Mouse (Mus musculus) bone marrow macrophage, adult 2 months (primary cell): ENCODE results near the gene Slc7a4. TPM values are rescaled to one million over a fixed set of nuclear protein-coding genes. Genes with fewer than 3 reads are reported as not detected.

ENCODE experiments used
- H3K27ac ChIP-seq: 2 replicates; pipeline ENCODE4 v1.5.1; 2012; ENCODE audit warnings: low read depth, low read length; ENCODE audit not compliant: insufficient read depth
- H3K4me1 ChIP-seq: 2 replicates; pipeline ENCODE4 v1.6.1; 2012; ENCODE audit warnings: low read length; ENCODE audit not compliant: control insufficient read depth, insufficient read depth
- H3K4me3 ChIP-seq: 2 replicates; pipeline ENCODE4 v1.5.1; 2012; ENCODE audit warnings: mild to moderate bottlenecking, low read length, moderate library complexity; ENCODE audit not compliant: insufficient read depth
- CTCF ChIP-seq: IDR thresholded peaks from 2 replicates; pipeline ENCODE4 v1.5.1; 2012; ENCODE audit warnings: low read depth, mild to moderate bottlenecking, low read length, moderate library complexity
- POLR2A ChIP-seq: IDR thresholded peaks from 2 replicates; pipeline ENCODE4 v1.6.1; 2012; ENCODE audit warnings: mild to moderate bottlenecking, low read depth, low read length, borderline replicate concordance
- polyA plus RNA-seq: library from polyadenylated mRNA; stranded (reverse); fragments of >200 nt; gene quantifications from 2 replicates; pipeline ENCODE4 v1.2.4, GENCODE M21; 2012; ENCODE audit not compliant: missing spikeins, insufficient read depth, insufficient read length

Gene Slc7a4
- polyA plus RNA-seq, 1 experiment = 2.2 TPM

- H3K27ac ChIP-seq = no peak overlapping the region
- no peak for TF ChIP-seq CTCF
- TF ChIP-seq POLR2A = no peak
- peaks cover 24% of the 10 kb centered on the region for H3K4me1 ChIP-seq
- peak overlapping the region; percentile 31 for H3K4me3 ChIP-seq
These were observed 28.9 kb downstream of the Slc7a4 start for GRCm38 (mm10) chr16:17553910-17554685.

DNA sequence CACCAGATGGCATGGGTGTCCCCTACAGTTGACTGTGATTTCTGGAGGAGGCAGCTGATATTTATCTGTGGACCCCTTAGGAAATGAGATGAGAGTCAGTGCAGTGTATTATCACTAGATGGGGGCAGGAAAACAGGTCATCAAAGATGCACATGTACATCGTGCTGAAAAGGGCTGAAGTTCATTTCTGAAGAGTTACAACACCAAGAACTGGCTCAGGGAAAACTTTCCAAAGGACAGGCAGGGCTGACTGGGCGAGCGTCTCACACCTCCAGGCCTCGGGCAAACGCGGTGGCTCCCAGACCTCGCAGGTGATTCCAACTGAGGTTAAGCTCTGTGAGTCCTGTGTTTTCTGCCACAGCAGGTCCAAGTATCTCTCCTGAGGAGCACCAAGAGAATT, 30.2 kb downstream of the Slc7a4 start:
- TF ChIP-seq CTCF (no peak), POLR2A (no peak)
- H3K4me3 ChIP-seq = no peak overlapping the region
- peaks cover 13% of the 10 kb centered on the region for H3K4me1 ChIP-seq
- H3K27ac ChIP-seq = no peak overlapping the region

GRCm38 (mm10) chr16:17542632-17543031, 40.4 kb downstream of the Slc7a4 start:
- no peak overlapping the region for H3K4me3 ChIP-seq
- TF ChIP-seq POLR2A (no peak), CTCF (no peak)
- peaks cover 6% of the 10 kb centered on the region for H3K4me1 ChIP-seq
- H3K27ac ChIP-seq = no peak overlapping the region

- Histone ChIP-seq H3K27ac (no peak overlapping the region), H3K4me3 (no peak overlapping the region), H3K4me1 (peaks cover 4% of the 10 kb centered on the region; the same call in 1 of the 2 replicates)
- TF ChIP-seq CTCF = no peak
- TF ChIP-seq POLR2A = no peak
These were observed 46.4 kb downstream of the Slc7a4 start for GRCm38 (mm10) chr16:17536584-17536983.

DNA sequence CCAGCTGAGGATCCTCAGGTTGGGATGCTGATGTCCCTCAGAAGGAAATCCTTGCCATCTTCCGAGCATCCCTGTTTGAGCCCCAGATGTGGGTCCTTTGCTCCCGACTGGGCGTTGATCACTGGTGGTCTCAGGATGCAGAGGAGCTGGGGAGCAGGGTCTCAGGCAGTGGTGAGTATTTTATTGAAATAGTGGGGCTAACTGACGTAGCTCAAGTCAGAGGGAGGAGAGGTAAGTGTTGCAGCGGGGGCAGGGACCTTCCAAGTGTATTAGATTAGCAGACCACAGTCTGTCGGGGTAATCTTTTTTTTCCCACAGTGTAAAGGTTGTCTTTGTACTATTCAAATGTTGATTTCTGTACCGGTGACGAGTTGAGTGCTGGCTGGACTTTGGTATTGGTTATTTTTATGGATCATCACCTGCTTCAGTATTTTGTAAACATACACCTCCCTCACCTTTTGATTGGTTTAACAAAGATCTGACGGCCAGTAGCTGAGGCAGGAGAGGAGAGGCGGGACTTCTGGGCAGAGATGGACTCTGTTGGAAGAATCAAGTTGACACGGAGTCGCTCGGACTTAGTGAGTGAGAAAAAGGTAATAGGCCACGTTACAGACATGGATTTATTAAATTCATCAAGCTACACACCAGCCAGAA, 50.2 kb downstream of the Slc7a4 start:
- TF ChIP-seq POLR2A = no peak
- TF ChIP-seq CTCF = no peak
- no peak overlapping the region for H3K27ac ChIP-seq
- no peak overlapping the region for H3K4me3 ChIP-seq
- peaks cover 5% of the 10 kb centered on the region; the same call in 1 of the 2 replicates for H3K4me1 ChIP-seq

DNA sequence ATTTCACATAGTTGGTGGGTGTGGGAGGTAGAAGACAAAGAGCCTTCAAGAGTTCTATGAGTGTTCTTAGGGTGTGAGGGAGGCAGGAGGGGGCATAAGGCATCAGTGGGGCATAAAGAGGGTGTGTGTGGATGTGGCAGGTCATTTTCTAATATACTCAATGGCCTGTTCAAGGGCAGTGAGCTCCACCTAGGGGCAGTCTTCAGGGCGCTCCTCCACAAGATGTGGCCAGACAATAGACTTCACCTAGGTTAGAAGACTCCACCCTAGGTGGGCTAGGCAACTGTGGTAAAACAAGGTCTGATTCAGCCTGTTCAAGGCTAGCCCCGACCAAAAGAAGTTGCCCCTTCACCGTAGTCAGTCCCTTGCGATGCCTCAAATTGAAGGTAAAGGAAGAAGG, 50.7 kb downstream of the Slc7a4 start:
- no peak overlapping the region for H3K4me3 ChIP-seq
- peak; percentile 41; the same call in 1 of the 2 replicates for TF ChIP-seq CTCF
- TF ChIP-seq POLR2A = no peak

GRCm38 (mm10) chr16:17530640-17531288, 52.2 kb downstream of the Slc7a4 start, which contains the start of gene Thap7:
Gene Thap7 (minus strand): TSS chr16:17531136.
- H3K4me3 ChIP-seq = peak within 1 kb of the TSS; percentile 94
- TF ChIP-seq CTCF = no peak
- no peak for TF ChIP-seq POLR2A
- peaks cover 5% of the 10 kb centered on the region; the same call in 1 of the 2 replicates for H3K4me1 ChIP-seq
- peak within 1 kb of the TSS; percentile 79 for H3K27ac ChIP-seq

More for the DNA sequence above, 50.7 kb downstream of the Slc7a4 start:
- Histone ChIP-seq H3K27ac (no peak overlapping the region), H3K4me1 (peaks cover 5% of the 10 kb centered on the region; the same call in 1 of the 2 replicates)

GRCm38 (mm10) chr16:17529981-17530586, 52.9 kb downstream of the Slc7a4 start:
- H3K4me1 ChIP-seq = peaks cover 5% of the 10 kb centered on the region; the same call in 1 of the 2 replicates
- peak overlapping the region; percentile 94 for H3K4me3 ChIP-seq
- peak overlapping the region; percentile 78 for H3K27ac ChIP-seq
- TF ChIP-seq POLR2A (no peak), CTCF (no peak)

GRCm38 (mm10) chr16:17528276-17528675, 54.7 kb downstream of the Slc7a4 start:
- H3K4me3 ChIP-seq = no peak overlapping the region
- no peak overlapping the region for H3K27ac ChIP-seq
- TF ChIP-seq POLR2A = no peak
- no peak for TF ChIP-seq CTCF
- peaks cover 5% of the 10 kb centered on the region; the same call in 1 of the 2 replicates for H3K4me1 ChIP-seq

DNA sequence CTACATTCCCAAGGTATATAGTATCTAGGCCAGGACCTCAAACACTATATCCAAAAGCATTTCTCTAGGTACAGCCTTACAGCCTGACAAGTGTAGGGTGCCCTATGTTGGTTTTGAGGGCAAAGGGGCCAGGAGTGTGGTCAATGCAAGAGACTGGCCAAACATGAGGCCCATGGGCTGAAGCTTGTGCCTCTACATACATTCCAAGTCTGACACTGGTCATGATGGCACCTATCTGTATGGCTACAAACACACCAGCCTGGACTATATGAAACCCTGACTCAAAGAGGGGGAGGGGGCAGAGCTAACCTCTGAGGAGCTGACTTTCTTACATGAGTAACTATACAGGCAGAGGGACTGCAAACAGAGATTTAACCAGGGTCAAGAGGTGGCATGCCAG, 55.4 kb downstream of the Slc7a4 start:
- no peak overlapping the region for H3K4me3 ChIP-seq
- H3K4me1 ChIP-seq = peaks cover 5% of the 10 kb centered on the region; the same call in 1 of the 2 replicates
- no peak overlapping the region for H3K27ac ChIP-seq
- TF ChIP-seq CTCF (no peak), POLR2A (no peak)
